Mouse (Mus musculus): ENCODE measurements around the gene Mettl13.

Mettl13 gene

GRCm38 (mm10) chr1:162532330-162532729 is 16.0 kb downstream of the Mettl13 start:
- DNase-seq (ENCODE audit: low spot score) = peak; percentile 14

GRCm38 (mm10) chr1:162531584-162531983 is 16.8 kb downstream of the Mettl13 start:
- DNase-seq (ENCODE audit: low spot score) = no peak

- peak; percentile 21 for DNase-seq (ENCODE audit: low spot score)
These were observed 17.7 kb downstream of the Mettl13 start for GRCm38 (mm10) chr1:162530666-162531065.

GRCm38 (mm10) chr1:162529651-162530050 is 18.7 kb downstream of the Mettl13 start:
- no peak for DNase-seq (ENCODE audit: low spot score)

- DNase-seq (ENCODE audit: low spot score) = no peak
These were observed 33.2 kb downstream of the Mettl13 start for GRCm38 (mm10) chr1:162515116-162515515.

- DNase-seq (ENCODE audit: low spot score) = no peak
These were observed 38.4 kb downstream of the Mettl13 start for GRCm38 (mm10) chr1:162510013-162510356.

- peak; percentile 13 for DNase-seq (ENCODE audit: low spot score)
These were observed 38.9 kb downstream of the Mettl13 start for GRCm38 (mm10) chr1:162509329-162510012.

- DNase-seq (ENCODE audit: low spot score) = no peak
These were observed 39.9 kb downstream of the Mettl13 start for GRCm38 (mm10) chr1:162508211-162509005.

GRCm38 (mm10) chr1:162506516-162506915 is 41.8 kb downstream of the Mettl13 start:
- no peak for DNase-seq (ENCODE audit: low spot score)

GRCm38 (mm10) chr1:162505649-162506048 is 42.7 kb downstream of the Mettl13 start:
- no peak for DNase-seq (ENCODE audit: low spot score)
